Mouse (Mus musculus) bone marrow, adult 2 months (tissue): ENCODE results near the gene Rab34.

Experiments used
- CTCF ChIP-seq: fragments of 200-500 bp; IDR thresholded peaks from 2 replicates; pipeline ENCODE4 v1.5.1; 2011; ENCODE audit warnings: low read length, control low read depth; ENCODE audit not compliant: control insufficient read depth, insufficient read depth
- POLR2A ChIP-seq: fragments of 200-500 bp; IDR thresholded peaks from 2 replicates; pipeline ENCODE4 v1.6.1; 2011; ENCODE audit warnings: low read depth, mild to moderate bottlenecking, control low read depth, low read length, borderline replicate concordance; ENCODE audit not compliant: control insufficient read depth

DNA sequence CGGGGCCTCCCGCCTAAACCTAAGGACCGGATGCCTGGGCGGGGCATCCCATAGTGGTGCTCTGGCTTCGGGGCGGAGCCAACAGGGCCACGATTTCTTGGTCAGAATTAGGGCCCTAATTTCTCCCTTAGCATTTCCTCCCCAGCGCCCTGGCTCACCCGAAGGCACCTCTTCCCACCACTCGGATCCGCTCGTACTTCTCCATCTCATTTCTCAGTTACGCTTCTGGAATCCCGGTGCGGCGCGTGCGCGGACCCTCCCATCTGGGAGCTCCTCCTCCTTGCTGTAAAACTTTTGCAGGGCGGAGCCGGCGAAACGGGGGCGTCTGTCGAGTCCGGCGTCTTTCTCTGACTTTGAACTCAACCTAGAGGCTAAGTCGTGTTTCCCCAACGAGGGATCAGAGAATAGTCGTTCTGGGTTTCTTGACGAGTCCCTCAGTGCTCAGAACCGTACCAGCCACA lies 11.8 kb upstream of the Rab34 start, which contains the start of the genes Nek8 and Tlcd1:
- TF ChIP-seq CTCF (no peak), POLR2A (peak; percentile 34; the same call in 1 of the 2 replicates)
